ENCODE assay signal across 9 mouse cellular contexts in genomic region chr4:140100141-140100540, GRCm38 (mm10).
DNase-seq lines count a peak whose midpoint lies in the region; ATAC-seq and TF ChIP-seq lines count a peak whose summit lies in the region.
"Had no signal": no experiment of that assay in that cellular context is flagged by ENCODE, and none has a peak within 500 bp of the region (broad histone marks: within the 10 kb centered on the region; RNA-seq: fewer than 3 reads in every experiment).

No protein-coding gene starts in this region.

- no peak overlapping the region for H3K4me2 ChIP-seq in embryonic facial prominence, embryonic 11.5 days (ENCODE audit: low read depth, low read length)
- H3K4me2 ChIP-seq in lung, postnatal 0 days (replicated peaks; ENCODE audit: low read depth, low read length), result no peak overlapping the region
- no peak overlapping the region for H3K4me2 ChIP-seq in hindbrain, embryonic 11.5 days (replicated peaks; ENCODE audit: low read depth, low read length)
- H3K4me2 ChIP-seq: heart, embryonic 13.5 days had no signal

- peaks cover 8% of the 10 kb centered on the region for H3K27me3 ChIP-seq in embryonic facial prominence, embryonic 11.5 days (ENCODE audit: control insufficient read depth, insufficient read depth, low read length)
- H3K27me3 ChIP-seq in embryonic facial prominence, embryonic 10.5 days (replicated peaks; ENCODE audit: low read depth, poor library complexity, severe bottlenecking), result peaks cover 36% of the 10 kb centered on the region
- H3K27me3 ChIP-seq in lung, postnatal 0 days (replicated peaks; ENCODE audit: insufficient read depth, low read length), result no peaks in the 10 kb centered on the region
- peaks cover 5% of the 10 kb centered on the region for H3K27me3 ChIP-seq in hindbrain, embryonic 11.5 days (ENCODE audit: control insufficient read depth, insufficient read depth, low read length)

- TF ChIP-seq EP300 in lung, postnatal 0 days (IDR thresholded peaks at IDR 0.05), result no peak

- H3K9ac ChIP-seq in embryonic facial prominence, embryonic 11.5 days (replicated peaks; ENCODE audit: low read length), result no peak overlapping the region
- H3K9ac ChIP-seq in lung, postnatal 0 days (replicated peaks; ENCODE audit: low read depth), result no peak overlapping the region
- no peak overlapping the region for H3K9ac ChIP-seq in hindbrain, embryonic 11.5 days (ENCODE audit: low read depth, low read length)
- H3K9ac ChIP-seq: heart, embryonic 13.5 days had no signal

- peak; percentile 51 for DNase-seq in embryonic facial prominence, embryonic 11.5 days (ENCODE audit: low spot score)
- DNase-seq in embryonic facial prominence, embryonic 10.5 days (ENCODE audit: low spot score), result no peak
- no peak for DNase-seq in lung, postnatal 0 days (ENCODE audit: low spot score)
- DNase-seq in lung, postnatal 14 days, result no peak
- peak; percentile 62 for DNase-seq in hindbrain, embryonic 11.5 days (ENCODE audit: low spot score)
- DNase-seq in gastrocnemius, postnatal 10 days, result no peak
- DNase-seq in heart, postnatal 10 days, result no peak

- no peak overlapping the region for H3K4me3 ChIP-seq in embryonic facial prominence, embryonic 11.5 days (ENCODE audit: low read depth, low read length)
- no peak overlapping the region for H3K4me3 ChIP-seq in embryonic facial prominence, embryonic 10.5 days
- no peak overlapping the region for H3K4me3 ChIP-seq in lung, postnatal 0 days (ENCODE audit: low read depth, low read length)
- no peak overlapping the region for H3K4me3 ChIP-seq in hindbrain, embryonic 11.5 days (ENCODE audit: low read depth, low read length)
- no peak overlapping the region for H3K4me3 ChIP-seq in olfactory bulb, adult 2 months (ENCODE audit: insufficient read depth, low read depth, low read length)
- H3K4me3 ChIP-seq: heart, embryonic 13.5 days had no signal

- 0 out of 2 replicates have a peak, but pooled peaks cover 2% of the 10 kb centered on the region for H3K4me1 ChIP-seq in embryonic facial prominence, embryonic 11.5 days (ENCODE audit: control insufficient read depth, insufficient read depth, low read length)
- peaks cover 28% of the 10 kb centered on the region for H3K4me1 ChIP-seq in embryonic facial prominence, embryonic 10.5 days
- H3K4me1 ChIP-seq in lung, postnatal 0 days (ENCODE audit: insufficient read depth, low read depth, low read length), result no peaks in the 10 kb centered on the region
- H3K4me1 ChIP-seq in hindbrain, embryonic 11.5 days (replicated peaks; ENCODE audit: control insufficient read depth, insufficient read depth, low read length), result peaks cover 18% of the 10 kb centered on the region
- H3K4me1 ChIP-seq in olfactory bulb, adult 2 months (ENCODE audit: control insufficient read depth, insufficient read depth, low read length), result peaks cover 44% of the 10 kb centered on the region

- no peak overlapping the region for H3K27ac ChIP-seq in embryonic facial prominence, embryonic 11.5 days (replicated peaks; ENCODE audit: low read depth, low read length)
- H3K27ac ChIP-seq in embryonic facial prominence, embryonic 10.5 days (replicated peaks), result no peak overlapping the region
- H3K27ac ChIP-seq in lung, postnatal 0 days (ENCODE audit: low read length), result no peak overlapping the region
- H3K27ac ChIP-seq in hindbrain, embryonic 11.5 days (ENCODE audit: low read depth, low read length), result no peak overlapping the region
- H3K27ac ChIP-seq in olfactory bulb, adult 2 months (ENCODE audit: insufficient read depth, low read depth, low read length), result 0 out of 2 replicates have a peak overlapping the region, but pooled peaks have one; percentile 45
- H3K27ac ChIP-seq: heart, embryonic 13.5 days had no signal

- WGBS in embryonic facial prominence, embryonic 11.5 days, result 67% methylated on average over 1 of the region's 1 CpGs
- WGBS in embryonic facial prominence, embryonic 10.5 days, result 74% methylated on average over 1 of the region's 1 CpGs
- 63% methylated on average over 1 of the region's 1 CpGs for WGBS in lung, postnatal 0 days
- 69% methylated on average over 1 of the region's 1 CpGs for WGBS in hindbrain, embryonic 11.5 days
- whole genome bisulfite sequencing in olfactory bulb, adult 2 months, result 46% methylated on average over 1 of the region's 1 CpGs

- TF ChIP-seq POLR2A in olfactory bulb, adult 2 months (IDR thresholded peaks at IDR 0.05; ENCODE audit: insufficient read depth, low read depth, low read length), result no peak

- no peaks in the 10 kb centered on the region for H3K36me3 ChIP-seq in embryonic facial prominence, embryonic 11.5 days (replicated peaks; ENCODE audit: control insufficient read depth, insufficient read depth, low read depth, low read length)
- no peaks in the 10 kb centered on the region for H3K36me3 ChIP-seq in embryonic facial prominence, embryonic 10.5 days (replicated peaks)
- H3K36me3 ChIP-seq in lung, postnatal 0 days (ENCODE audit: insufficient read depth, low read length), result no peaks in the 10 kb centered on the region
- no peaks in the 10 kb centered on the region for H3K36me3 ChIP-seq in hindbrain, embryonic 11.5 days (ENCODE audit: control insufficient read depth, insufficient read depth, low read length)
- H3K36me3 ChIP-seq: heart, embryonic 13.5 days had no signal

- peak; percentile 50 for TF ChIP-seq CTCF in lung, postnatal 0 days (IDR thresholded peaks at IDR 0.05)
- no peak; the same call in 1 of the 2 replicates for TF ChIP-seq CTCF in olfactory bulb, adult 2 months (IDR thresholded peaks at IDR 0.05; ENCODE audit: insufficient read depth, low read depth, low read length)

- intact Hi-C loops in heart, postnatal 10 days (cut with DNase I), result loop anchor here (10.0 kb wide), 1 partner anchor 225 kb away; no protein-coding TSS in a partner anchor

- no peak for ATAC-seq in embryonic facial prominence, embryonic 11.5 days (replicated peaks; ENCODE audit: insufficient number of reproducible peaks, low FRiP score, low TSS enrichment, low read depth)
- ATAC-seq in lung, postnatal 0 days, result no peak
- 0 out of 2 replicates have a peak, but pooled peaks have one; percentile 9 for ATAC-seq in hindbrain, embryonic 11.5 days (ENCODE audit: low FRiP score)

- H3K9me3 ChIP-seq in embryonic facial prominence, embryonic 11.5 days (replicated peaks; ENCODE audit: control insufficient read depth, low read length), result no peaks in the 10 kb centered on the region
- no peaks in the 10 kb centered on the region for H3K9me3 ChIP-seq in embryonic facial prominence, embryonic 10.5 days
- H3K9me3 ChIP-seq in lung, postnatal 0 days (ENCODE audit: low read length), result no peaks in the 10 kb centered on the region
- H3K9me3 ChIP-seq in hindbrain, embryonic 11.5 days (ENCODE audit: control insufficient read depth, low read length), result no peaks in the 10 kb centered on the region
- H3K9me3 ChIP-seq: heart, embryonic 13.5 days had no signal

Comparison
In these comparisons a context has a peak if more than half of its experiments do, and no peak if none do; other contexts are left out.
1. DNase-seq: peak in embryonic facial prominence, embryonic 11.5 days (single experiment) and hindbrain, embryonic 11.5 days (single experiment); none in embryonic facial prominence, embryonic 10.5 days (single experiment), lung, postnatal 0 days (single experiment), lung, postnatal 14 days (single experiment), gastrocnemius, postnatal 10 days (single experiment) and heart, postnatal 10 days (0 of 2).